Mouse (Mus musculus): ENCODE data around the gene Pdxdc1.
"Not testable (repeated sequence)": the region's sequence is repeated elsewhere in the genome, so short reads cannot be mapped to it uniquely, and the experiment has no call there.

Gene Pdxdc1

DNA sequence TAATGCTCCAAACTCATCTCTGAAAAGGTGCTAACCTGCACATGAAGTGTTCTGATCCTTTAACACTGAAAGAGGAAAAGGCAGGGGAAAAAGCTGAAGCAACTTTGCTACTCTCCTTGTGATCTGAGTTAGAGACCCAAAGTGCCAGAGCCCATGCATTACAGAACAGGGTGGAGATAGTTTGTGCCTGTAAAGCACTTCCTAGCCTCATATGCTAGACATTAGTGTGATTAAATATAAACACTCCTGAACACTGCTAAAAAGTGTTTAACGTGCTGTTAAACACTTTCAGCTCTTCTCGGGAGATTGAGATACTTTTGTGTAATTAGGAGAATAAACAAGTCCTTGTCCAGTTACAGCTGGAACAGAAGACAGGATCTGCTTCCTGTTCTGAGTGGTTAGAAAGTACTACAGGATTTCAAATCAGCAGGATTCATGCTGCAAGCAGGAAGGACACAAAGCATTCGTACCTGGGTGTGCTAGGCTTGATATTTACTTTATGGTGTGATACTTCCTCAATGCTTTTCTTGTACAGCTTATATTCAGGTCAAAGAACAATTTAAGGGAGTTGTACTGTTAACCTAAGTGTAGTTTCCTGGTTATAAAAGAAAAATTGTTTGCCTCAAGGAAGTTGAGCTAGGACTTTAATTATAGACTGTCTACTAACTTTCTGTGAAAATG is 19.7 kb downstream of the Pdxdc1 start:
- DNase-seq, result no peak

DNA sequence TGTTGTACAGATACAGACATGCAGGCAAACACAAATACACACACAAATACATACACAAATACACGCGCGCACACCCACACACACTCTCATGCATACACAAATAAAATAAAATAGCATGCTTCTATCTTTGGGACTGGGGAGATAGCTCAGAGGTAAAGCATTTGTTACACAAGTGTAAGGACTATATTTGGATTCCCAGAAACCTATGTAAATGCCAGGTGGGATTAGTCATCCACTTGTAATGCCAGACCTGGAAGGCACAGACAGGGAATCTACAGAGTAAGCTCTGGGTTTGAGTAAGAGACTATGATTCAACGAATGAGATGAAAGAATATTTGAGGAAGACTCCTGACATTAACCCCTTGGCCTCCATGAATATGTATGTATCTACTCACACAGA is 27.4 kb downstream of the Pdxdc1 start:
- no peak for DNase-seq

DNA sequence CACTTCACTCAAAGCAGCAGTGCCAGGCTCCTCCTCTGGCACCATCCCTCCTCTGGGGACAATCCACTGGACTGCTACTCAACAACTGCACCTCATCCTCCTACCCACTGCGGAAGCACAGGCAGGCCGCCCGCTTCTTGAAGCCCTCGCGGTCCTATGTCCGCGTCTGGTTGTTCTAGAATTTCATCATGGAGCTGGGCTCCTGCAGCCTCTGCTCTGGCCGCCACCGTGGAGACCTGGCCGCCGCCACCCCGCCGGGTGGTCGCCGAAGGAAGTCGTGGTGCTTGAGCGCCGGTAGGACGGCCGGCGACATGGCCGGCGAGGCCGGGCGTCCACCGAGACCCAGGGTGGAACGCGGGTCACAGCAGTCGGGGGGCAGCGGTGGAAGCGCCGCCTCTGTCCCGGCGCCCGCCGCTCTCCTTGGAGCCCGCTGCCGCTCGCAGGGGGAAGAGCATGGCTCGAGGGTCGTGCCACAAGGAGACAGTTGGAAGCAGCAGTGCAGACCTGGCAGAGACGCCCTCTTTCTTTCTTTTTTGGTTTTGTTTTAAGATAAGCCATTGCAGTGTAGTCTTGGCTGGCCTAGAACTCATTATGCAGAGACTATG is 34.9 kb downstream of the Pdxdc1 start:
- DNase-seq, result no peak

DNA sequence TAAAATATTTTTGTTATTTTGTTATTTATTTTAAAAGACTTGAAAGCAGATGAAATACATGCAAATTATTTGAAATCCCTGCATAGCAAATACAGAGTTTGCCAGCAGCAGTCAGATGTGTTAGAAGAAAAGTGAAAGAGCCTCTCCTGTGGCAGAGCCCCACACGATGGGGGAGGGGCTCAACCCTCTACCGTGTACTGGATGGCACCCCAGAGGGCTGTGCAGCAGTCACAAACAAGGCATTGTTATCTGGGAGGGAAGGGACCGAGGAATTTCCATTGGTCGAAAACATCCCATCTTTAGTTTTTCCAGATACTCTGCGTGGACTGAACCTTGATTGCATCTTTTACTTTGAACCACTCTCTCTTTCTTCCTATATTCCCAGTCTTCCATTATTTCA is 35.5 kb downstream of the Pdxdc1 start:
- not testable (repeated sequence) for DNase-seq

DNA sequence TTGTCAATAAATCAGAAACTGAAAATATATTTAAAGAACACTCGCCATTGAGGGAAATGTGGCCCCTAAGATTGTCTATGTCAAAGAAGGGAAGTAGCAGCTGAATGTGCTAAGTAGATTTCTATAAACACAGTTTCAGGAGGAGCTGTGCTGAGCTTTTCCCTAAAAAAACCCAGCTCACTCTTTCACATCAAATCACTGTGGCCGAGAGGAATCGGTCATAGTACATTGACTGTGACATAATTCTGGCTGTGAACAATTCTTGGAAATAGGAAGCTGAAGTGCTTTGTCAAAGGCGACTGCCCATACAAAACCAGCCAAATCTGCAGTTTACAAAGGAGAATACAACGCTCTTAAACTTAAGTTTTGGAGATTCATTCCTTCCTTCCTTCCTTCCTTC is 36.3 kb downstream of the Pdxdc1 start:
- no peak for DNase-seq

DNA sequence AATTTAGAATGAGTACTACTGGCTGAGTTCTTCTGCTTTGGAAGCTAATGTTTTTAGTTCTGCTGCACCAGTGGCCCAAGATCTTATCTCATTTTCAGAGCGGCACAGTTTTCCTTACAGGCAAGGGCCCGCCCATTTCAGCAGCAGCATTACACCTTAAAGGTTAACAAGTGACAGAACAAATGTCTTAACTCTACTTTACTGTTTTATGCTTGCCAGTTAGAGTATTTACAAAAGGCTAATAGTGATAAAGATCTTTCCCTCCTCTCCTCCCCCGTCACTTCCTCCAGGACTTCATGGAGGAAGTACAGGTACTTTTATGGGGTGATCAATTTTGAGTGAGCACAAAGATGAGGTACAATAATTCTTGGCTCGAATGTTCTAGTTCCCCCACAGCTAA is 36.9 kb downstream of the Pdxdc1 start:
- DNase-seq, result no peak

DNA sequence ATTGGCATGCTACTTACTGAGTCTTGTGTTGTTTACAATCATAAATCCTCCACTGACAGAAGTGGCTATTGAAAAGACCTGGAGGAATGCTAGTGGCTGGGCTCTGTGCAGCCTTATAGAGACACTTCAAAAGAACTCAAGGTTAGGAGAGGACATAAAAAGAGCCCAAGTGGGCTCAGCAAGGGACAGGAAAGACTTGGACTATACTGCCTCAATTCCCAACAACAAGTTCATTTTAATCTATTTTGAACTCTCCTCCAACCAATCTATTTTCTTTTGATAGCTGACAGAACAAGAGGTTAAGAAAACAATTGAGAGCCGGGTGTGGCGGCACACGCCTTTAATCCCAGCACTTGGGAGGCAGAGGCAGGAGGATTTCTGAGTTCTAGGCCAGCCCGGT is 49.0 kb downstream of the Pdxdc1 start:
- no peak for DNase-seq

DNA sequence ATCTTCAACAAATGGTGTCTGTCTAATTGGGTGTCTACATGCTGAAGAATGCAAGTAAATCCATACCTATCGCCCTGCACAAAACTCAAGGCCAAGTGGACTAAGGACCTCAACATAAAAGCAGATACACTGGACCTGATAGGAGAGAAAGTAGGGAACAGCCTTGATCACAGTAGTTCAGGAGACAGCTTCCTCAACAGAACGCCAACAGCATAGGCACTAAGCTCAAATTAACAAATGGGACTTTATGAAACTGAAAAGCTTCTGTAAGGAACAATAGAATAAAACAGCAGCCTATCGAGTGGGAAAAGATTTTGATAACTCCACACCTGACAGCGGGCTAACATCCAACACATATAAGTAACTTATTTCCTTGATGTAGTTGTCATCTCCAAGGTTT is 51.5 kb downstream of the Pdxdc1 start:
- DNase-seq, result no peak

DNA sequence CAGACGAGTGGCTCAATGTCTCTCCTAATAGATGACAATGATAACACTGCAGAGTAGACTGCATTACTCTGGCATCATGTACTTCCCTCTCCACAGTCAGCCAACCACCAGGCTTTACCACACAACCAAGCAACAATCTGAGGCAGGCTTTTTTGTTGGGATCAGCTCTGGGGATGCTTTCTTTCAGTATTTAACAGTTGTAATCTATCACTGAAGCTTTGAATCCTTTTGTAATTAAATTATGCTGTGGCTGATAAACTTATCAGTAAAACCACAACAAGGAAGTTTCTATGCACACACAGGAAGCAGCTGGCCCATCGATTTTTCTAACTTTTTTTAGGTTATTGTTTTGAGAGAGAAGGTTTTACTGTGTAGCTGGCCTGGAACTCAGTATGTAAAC is 54.6 kb downstream of the Pdxdc1 start:
- DNase-seq, result no peak

DNA sequence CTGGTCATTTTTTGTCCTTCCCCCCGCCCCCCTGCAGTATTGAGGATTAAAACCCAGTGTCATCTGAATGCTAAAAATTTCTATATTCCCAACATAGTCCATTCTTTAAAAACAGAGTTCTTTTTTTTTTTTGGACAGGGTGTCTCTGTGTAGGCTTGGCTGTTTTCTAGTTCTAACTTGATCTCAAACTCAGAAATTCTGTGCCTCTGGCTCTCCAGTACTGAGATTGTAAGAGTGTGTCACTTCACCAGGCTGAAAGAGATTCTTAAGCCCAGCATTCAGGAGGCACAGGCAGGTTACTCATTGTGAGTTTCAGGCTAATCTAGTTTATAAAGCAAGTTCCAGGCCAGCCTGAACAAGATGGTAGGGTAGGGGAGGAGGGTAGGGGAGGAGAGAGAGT is 56.3 kb downstream of the Pdxdc1 start:
- DNase-seq, result no peak

DNA sequence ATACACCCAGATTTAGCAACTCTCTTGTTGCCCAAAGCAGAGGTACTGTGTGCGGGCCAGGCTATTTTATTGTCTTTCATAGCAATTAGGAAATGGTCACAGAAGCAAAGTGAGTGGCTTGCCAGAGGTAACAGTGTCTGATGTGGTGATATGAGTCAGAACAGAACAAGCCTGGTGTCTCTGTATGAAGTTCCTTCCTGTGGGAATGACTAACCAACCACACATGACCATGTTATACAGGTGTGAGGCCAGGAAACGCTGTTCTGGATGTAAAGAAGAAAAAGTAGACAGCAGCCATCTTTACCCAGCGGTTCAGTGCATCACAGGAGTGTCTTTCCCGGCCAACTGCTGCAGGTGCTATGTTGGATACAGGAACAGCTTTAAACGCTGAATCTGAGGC is 57.9 kb downstream of the Pdxdc1 start:
- no peak for DNase-seq

DNA sequence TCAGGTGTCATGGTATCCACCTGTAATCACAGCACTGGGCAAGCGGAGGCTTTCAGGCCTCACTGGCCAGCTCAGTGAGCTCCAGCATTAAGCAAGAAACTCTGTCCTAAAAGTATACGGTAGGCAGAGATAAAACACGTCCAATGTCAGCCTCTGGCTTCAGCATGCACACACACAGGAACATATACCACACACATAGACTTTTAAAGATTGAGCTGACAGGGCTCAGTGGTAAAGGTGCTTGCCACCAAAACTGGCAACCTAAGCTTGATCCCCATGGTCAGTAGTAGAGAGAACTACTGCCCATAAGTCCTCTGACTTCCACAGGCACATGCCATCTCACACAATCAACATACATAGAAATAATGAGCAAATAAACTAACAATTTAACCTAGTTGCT is 62.0 kb downstream of the Pdxdc1 start:
- DNase-seq, result no peak

DNA sequence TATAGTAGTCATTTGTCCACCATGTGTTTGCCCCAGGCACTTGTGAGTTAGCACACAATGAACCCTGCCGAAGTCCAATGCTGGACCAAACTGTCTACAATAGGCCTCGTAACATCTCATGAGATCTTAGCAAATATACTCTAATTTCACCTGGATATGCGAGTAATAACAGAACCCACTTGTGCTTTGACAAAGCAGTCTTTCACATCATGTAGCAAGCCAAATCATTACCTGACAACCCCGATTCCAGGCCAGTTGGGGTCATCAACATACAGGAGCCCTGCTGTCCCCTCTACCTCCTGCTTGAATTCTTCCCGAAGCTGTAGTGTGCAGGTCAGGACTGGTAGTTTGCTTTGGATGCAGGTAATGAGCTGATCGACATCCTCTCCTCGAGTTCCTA is 62.9 kb downstream of the Pdxdc1 start:
- no peak for DNase-seq

DNA sequence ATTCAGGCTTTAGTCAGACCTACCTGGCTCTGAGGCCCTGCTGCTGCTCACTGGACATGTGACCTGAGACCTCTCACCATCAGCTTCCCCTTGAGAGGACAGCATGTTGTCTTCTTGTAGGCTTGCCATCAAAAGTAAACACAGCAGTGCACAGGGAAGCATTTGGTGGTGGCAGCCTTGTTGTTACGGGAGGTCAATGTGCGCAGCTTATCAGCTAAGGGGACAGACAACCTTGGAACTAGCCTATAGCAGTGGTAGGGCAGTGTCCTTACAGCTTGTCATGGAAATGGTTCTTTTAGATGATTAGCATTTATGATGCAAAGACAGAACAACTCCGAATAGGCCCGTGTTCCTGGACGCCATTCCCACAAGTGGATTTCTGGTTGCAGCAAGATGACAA is 68.5 kb downstream of the Pdxdc1 start:
- DNase-seq, result no peak

DNA sequence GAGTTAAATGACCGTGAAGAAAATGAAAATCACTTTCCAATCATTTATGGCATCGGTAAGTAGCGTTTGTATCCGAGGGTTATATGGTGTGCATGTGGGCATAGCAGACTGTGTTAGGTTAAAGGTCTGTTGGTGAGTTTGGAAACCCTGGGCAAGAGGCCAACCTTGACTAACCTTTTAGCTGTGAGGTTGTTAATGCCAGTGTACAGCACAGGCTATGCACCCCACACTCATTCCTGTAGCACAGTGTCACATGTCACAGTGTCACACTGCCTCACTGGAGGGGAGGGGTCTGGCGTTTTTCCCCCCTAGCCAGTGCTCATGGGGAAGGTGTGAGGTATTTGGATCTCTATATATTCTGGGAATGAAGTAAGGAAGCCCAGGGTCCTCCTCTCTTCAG is 71.3 kb downstream of the Pdxdc1 start:
- no peak for DNase-seq

DNA sequence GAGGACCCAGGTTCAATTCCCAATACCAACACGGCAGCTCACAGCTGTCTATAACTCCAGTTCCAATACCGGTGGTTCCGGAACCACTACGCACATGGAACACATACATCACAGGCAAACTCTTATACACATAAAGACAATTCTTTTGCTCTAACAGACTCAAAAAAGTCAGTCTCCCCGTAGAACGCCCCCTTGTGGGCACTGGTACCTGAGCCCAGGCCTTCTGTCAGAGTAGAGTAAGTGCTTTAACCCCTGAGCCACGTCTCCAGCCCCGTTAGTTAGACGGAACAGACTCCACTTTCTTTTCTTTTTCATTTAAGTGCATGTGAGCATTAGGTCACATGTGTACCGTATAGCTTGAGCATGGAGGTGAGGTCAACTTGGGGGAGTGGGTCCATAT is 72.5 kb downstream of the Pdxdc1 start:
- DNase-seq, result no peak

DNA sequence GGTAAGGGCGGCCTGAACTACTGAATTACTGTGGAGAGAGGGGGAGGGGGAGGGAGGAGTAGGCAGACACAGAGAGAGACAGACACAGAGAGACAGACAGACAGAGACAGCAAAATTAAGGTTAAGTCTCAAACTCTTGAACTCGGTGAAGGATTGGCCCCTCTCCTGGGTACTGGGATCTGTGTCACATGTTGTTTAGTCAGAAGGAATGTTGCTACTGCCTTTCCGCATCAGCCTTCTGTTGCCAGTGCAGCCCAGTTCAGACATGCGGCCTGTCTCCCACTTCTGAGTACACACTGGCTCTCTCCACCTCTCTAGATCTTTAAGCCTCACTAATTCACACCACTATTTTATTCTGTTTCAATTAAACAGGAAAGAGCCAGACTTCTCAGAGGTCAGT is 76.4 kb downstream of the Pdxdc1 start:
- no peak for DNase-seq

DNA sequence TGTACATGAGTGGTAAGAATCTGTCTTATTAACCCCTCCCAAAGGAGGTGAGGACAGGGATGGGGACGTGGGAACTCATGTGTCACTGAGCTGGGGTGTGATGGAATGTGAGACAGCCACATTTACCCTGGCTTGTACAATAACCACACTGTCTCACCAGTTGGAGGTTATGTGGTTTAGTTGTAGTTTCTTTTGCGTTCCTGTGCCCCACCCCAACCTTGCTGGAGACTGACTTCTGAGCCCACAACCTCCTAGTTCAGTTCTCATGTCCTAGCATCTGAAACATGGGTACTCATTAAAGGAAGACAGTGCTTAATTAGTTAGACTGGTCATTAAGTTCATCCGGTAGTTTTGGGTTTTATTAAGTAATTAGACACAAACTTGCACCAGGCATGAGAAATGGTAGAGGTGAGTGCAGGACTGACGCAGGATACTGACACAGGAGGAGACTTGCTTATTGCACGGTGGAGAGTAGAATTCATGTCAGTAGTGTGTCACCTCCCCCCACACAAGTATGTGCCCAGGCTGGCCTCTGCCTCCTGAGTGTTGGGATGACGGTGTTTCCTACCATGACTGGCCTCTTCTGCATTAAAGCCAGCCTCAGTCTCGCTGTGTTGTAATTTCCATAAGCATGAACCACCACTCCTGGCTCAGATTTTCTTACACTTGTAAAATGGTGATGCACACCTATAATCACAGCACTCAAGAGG is 77.0 kb downstream of the Pdxdc1 start:
- DNase-seq, result no peak

DNA sequence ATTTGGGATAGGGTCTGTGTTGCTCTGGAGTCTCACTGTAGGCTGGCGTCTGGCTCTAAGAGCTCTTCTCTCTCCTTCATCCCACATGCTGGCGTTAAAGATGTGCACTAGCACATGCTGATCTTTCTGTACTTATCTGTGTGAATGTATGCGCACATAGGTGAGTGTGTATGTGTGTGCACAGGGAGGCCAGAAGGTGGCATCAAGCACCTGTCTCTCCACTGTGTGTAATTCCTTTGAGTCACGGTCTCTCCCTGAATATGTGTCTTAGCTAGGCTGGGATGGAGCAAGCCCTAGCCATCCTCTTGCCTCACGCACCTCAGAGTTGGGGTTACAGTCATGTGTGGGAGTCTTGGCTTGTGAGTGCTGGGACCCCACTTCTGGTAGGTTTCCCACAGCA is 82.2 kb downstream of the Pdxdc1 start:
- no peak for DNase-seq

DNA sequence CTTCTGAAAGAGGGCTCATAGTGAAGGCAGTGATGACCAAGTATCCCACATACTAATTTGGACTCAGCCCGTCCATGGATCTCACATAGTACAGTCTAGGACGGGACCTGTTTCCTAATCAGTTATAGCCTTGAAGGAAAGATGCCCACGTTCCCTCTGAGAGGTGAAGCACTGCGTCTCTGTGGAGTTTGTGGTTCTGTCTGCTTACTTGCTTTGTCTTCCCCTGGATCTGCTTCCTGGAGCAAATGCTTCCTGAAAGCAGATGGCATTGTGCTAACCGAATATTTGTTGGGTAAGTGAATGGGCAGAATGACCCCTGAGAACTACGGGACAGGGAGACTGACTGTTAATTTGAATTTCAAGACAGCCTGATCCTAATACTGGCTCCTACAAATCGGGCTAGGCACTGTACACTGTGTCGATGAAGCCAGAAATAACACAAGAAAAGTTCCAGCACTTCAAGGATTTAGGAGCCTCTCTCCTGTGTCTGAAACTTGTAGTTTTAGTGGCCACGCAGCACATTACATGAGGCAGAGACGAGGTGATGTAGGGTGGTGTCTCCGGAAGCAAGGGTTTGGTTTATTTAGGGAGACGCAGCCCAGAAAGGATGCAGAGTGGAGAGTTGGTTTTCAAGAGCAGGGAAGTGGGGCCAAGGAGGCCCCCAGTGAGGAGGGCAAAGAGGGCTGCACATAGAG is 83.0 kb downstream of the Pdxdc1 start:
- peak; percentile 36 for DNase-seq

DNA sequence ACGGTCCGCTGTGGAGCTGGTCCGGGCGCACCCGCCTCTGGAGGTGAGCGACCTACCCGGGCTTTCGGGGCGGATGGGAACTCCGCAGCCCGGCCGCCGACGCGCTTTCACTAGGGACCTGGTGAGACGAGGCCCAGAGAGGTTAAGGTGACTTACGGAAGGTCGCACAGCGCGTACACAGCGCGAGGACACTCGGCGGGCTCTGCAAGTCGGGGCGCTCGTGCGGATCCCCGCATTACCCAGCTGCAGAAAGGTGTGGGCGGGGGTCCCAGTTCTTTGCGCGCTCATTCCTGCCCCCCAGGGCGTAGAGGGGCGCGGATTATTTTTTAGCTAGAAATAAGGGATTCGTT is 83.6 kb downstream of the Pdxdc1 start:
- DNase-seq, result no peak

DNA sequence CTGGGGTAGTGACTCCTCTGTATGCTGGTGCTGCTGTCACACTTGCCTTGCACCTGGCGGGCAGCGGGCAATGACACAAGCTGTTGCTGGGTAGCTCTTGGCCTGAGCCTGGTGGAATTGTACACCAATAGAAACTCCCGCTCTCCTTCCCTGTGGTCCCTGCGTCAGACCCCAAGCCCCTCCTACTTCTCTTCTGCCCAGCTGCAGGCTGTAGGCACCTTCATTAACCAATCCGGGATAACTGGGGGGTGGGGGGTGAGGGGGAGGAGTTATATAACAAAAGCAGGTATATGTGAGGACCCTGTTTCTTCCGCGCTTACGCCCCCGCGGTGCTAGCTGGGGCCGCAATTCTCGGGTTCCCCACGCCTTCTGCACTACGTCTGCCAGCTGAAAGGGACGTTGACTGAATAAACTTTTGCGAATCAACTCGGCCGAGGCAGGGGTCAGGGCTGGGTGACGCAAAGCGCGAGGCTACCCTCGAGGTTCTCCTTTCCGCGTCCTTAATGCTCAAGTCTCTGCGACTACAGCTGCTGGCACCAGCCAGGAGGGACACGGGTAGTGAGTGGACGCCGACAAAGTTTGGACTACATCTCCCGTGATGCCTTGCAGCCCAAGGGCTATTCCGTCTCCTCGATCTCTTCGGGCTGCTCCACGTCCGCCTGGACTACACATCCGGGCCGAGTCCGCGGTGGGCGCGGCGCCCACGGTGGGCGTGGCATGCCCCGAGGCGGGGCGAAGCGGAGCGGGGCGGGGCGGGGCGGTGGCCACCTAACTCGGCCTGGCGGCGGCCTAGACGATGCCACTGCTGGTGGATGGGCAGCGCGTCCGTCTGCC is 84.2 kb downstream of the Pdxdc1 start, which contains the start of gene Ntan1:
TSS of gene Ntan1 (plus strand) at position 286 of the 834 bp plus-strand sequence.
- DNase-seq, result peak; percentile 97

DNA sequence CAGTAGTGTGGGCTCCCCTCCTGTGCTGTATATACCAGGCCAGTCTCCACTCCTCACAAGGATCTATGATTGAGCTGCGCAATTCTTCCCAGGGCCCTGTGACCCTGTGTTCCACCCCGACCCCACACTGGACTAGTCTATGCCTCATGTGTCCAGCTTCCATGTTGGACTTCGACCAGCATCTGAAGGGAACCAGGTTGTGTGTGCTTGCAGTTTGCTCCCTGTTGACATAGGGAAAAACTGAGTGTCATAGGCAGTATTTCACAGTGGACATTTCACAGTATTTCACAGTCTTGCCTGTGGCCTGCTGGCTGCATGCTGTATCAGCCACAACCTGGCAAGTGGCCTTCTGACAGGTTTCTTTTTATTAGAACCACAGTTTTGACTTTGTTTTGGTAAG is 89.7 kb downstream of the Pdxdc1 start:
- no peak for DNase-seq
